Mouse (Mus musculus): ENCODE measurements around the gene Stox2. TPM values are rescaled to one million over a fixed set of nuclear protein-coding genes. Genes with fewer than 3 reads are reported as not detected.

Gene Stox2
- total and polyA plus RNA-seq, 3 experiments: 0.27 TPM; not detected in 2

GRCm38 (mm10) chr8:47242207-47243004 is 203.8 kb downstream of the Stox2 start:
- H3K9me3 ChIP-seq (replicated peaks): no peaks in the 10 kb centered on the region
- TF ChIP-seq POLR2AphosphoS5 (IDR thresholded peaks at IDR 0.05; ENCODE audit: insufficient replicate concordance, low read depth, low read length) (no peak), CTCF (IDR thresholded peaks at IDR 0.05; ENCODE audit: low read depth, low read length) (no peak), TAL1 (conservative IDR thresholded peaks at IDR 0.05; ENCODE audit: low read depth, low read length) (no peak), GATA1 (IDR thresholded peaks at IDR 0.05; ENCODE audit: borderline replicate concordance, low read length) (no peak), GATA2 (IDR thresholded peaks at IDR 0.05; ENCODE audit: borderline replicate concordance, low read depth, low read length) (no peak)
- H3K4me1 ChIP-seq (ENCODE audit: insufficient read depth, low read depth, low read length): no peaks in the 10 kb centered on the region
- H3K36me3 ChIP-seq (replicated peaks): no peaks in the 10 kb centered on the region
- DNase-seq (ENCODE audit: low spot score) (no peak), ATAC-seq (ENCODE audit: extremely low read depth, insufficient number of reproducible peaks, low FRiP score, poor library complexity, severe bottlenecking) (no peak)
- no peak overlapping the region for H3K4me3 ChIP-seq (ENCODE audit: low read depth, low read length)
- H3K27me3 ChIP-seq (ENCODE audit: insufficient read depth, low read length): no peaks in the 10 kb centered on the region

- Histone ChIP-seq H3K36me3 (replicated peaks) (no peaks in the 10 kb centered on the region), H3K4me1 (ENCODE audit: insufficient read depth, low read depth, low read length) (no peaks in the 10 kb centered on the region), H3K27me3 (ENCODE audit: insufficient read depth, low read length) (no peaks in the 10 kb centered on the region), H3K9me3 (replicated peaks) (no peaks in the 10 kb centered on the region), H3K4me3 (ENCODE audit: low read depth, low read length) (no peak overlapping the region)
- DNase-seq (ENCODE audit: low spot score) (no peak), ATAC-seq (ENCODE audit: extremely low read depth, insufficient number of reproducible peaks, low FRiP score, poor library complexity, severe bottlenecking) (no peak)
- TF ChIP-seq GATA2 (IDR thresholded peaks at IDR 0.05; ENCODE audit: borderline replicate concordance, low read depth, low read length) (no peak), POLR2AphosphoS5 (IDR thresholded peaks at IDR 0.05; ENCODE audit: insufficient replicate concordance, low read depth, low read length) (no peak), CTCF (IDR thresholded peaks at IDR 0.05; ENCODE audit: low read depth, low read length) (no peak)
Observed at GRCm38 (mm10) chr8:47241421-47242078, 204.6 kb downstream of the Stox2 start.

- TF ChIP-seq CTCF (IDR thresholded peaks at IDR 0.05; ENCODE audit: low read depth, low read length): no peak
- no peak for TF ChIP-seq POLR2AphosphoS5 (IDR thresholded peaks at IDR 0.05; ENCODE audit: insufficient replicate concordance, low read depth, low read length)
- DNase-seq (ENCODE audit: low spot score): no peak
- H3K4me3 ChIP-seq (ENCODE audit: low read depth, low read length): no peak overlapping the region
- ATAC-seq (ENCODE audit: extremely low read depth, insufficient number of reproducible peaks, low FRiP score, poor library complexity, severe bottlenecking): no peak
- H3K36me3 ChIP-seq (replicated peaks): no peaks in the 10 kb centered on the region
- H3K4me1 ChIP-seq (ENCODE audit: insufficient read depth, low read depth, low read length): no peaks in the 10 kb centered on the region
- no peaks in the 10 kb centered on the region for H3K9me3 ChIP-seq (replicated peaks)
- no peaks in the 10 kb centered on the region for H3K27me3 ChIP-seq (ENCODE audit: insufficient read depth, low read length)
Observed at GRCm38 (mm10) chr8:47240871-47241270, 205.3 kb downstream of the Stox2 start.

GRCm38 (mm10) chr8:47240266-47240665 is 205.9 kb downstream of the Stox2 start:
- Histone ChIP-seq H3K4me3 (ENCODE audit: low read depth, low read length) (no peak overlapping the region), H3K36me3 (replicated peaks) (no peaks in the 10 kb centered on the region), H3K4me1 (ENCODE audit: insufficient read depth, low read depth, low read length) (no peaks in the 10 kb centered on the region), H3K9me3 (replicated peaks) (no peaks in the 10 kb centered on the region), H3K27me3 (ENCODE audit: insufficient read depth, low read length) (no peaks in the 10 kb centered on the region)
- no peak for TF ChIP-seq GATA1 (IDR thresholded peaks at IDR 0.05; ENCODE audit: borderline replicate concordance, low read length)
- TF ChIP-seq POLR2AphosphoS5 (IDR thresholded peaks at IDR 0.05; ENCODE audit: insufficient replicate concordance, low read depth, low read length): no peak
- TF ChIP-seq GATA2 (IDR thresholded peaks at IDR 0.05; ENCODE audit: borderline replicate concordance, low read depth, low read length): no peak
- no peak for TF ChIP-seq TAL1 (conservative IDR thresholded peaks at IDR 0.05; ENCODE audit: low read depth, low read length)
- no peak for TF ChIP-seq CTCF (IDR thresholded peaks at IDR 0.05; ENCODE audit: low read depth, low read length)
- ATAC-seq (ENCODE audit: extremely low read depth, insufficient number of reproducible peaks, low FRiP score, poor library complexity, severe bottlenecking) (no peak), DNase-seq (ENCODE audit: low spot score) (no peak)

GRCm38 (mm10) chr8:47232081-47232480 is 214.1 kb downstream of the Stox2 start:
- no peaks in the 10 kb centered on the region for H3K27me3 ChIP-seq (ENCODE audit: insufficient read depth, low read length)
- no peaks in the 10 kb centered on the region for H3K36me3 ChIP-seq (replicated peaks)
- ATAC-seq (ENCODE audit: extremely low read depth, insufficient number of reproducible peaks, low FRiP score, poor library complexity, severe bottlenecking) (no peak), DNase-seq (ENCODE audit: low spot score) (no peak)
- TF ChIP-seq GATA2 (IDR thresholded peaks at IDR 0.05; ENCODE audit: borderline replicate concordance, low read depth, low read length): no peak
- TF ChIP-seq POLR2AphosphoS5 (IDR thresholded peaks at IDR 0.05; ENCODE audit: insufficient replicate concordance, low read depth, low read length): no peak
- TF ChIP-seq CTCF (IDR thresholded peaks at IDR 0.05; ENCODE audit: low read depth, low read length): no peak
- TF ChIP-seq GATA1 (IDR thresholded peaks at IDR 0.05; ENCODE audit: borderline replicate concordance, low read length): no peak
- no peak for TF ChIP-seq TAL1 (conservative IDR thresholded peaks at IDR 0.05; ENCODE audit: low read depth, low read length)
- H3K4me1 ChIP-seq (ENCODE audit: insufficient read depth, low read depth, low read length): no peaks in the 10 kb centered on the region
- no peaks in the 10 kb centered on the region for H3K9me3 ChIP-seq (replicated peaks)
- no peak overlapping the region for H3K4me3 ChIP-seq (ENCODE audit: low read depth, low read length)

- no peaks in the 10 kb centered on the region for H3K9me3 ChIP-seq (replicated peaks)
- no peak for ATAC-seq (ENCODE audit: extremely low read depth, insufficient number of reproducible peaks, low FRiP score, poor library complexity, severe bottlenecking)
- no peaks in the 10 kb centered on the region for H3K4me1 ChIP-seq (ENCODE audit: insufficient read depth, low read depth, low read length)
- H3K4me3 ChIP-seq (ENCODE audit: low read depth, low read length): no peak overlapping the region
- H3K36me3 ChIP-seq (replicated peaks): no peaks in the 10 kb centered on the region
- H3K27me3 ChIP-seq (ENCODE audit: insufficient read depth, low read length): no peaks in the 10 kb centered on the region
- TF ChIP-seq GATA2 (IDR thresholded peaks at IDR 0.05; ENCODE audit: borderline replicate concordance, low read depth, low read length) (no peak), CTCF (IDR thresholded peaks at IDR 0.05; ENCODE audit: low read depth, low read length) (no peak), POLR2AphosphoS5 (IDR thresholded peaks at IDR 0.05; ENCODE audit: insufficient replicate concordance, low read depth, low read length) (no peak), GATA1 (IDR thresholded peaks at IDR 0.05; ENCODE audit: borderline replicate concordance, low read length) (no peak), TAL1 (conservative IDR thresholded peaks at IDR 0.05; ENCODE audit: low read depth, low read length) (no peak)
- no peak for DNase-seq (ENCODE audit: low spot score)
Observed at GRCm38 (mm10) chr8:47230057-47230456, 216.1 kb downstream of the Stox2 start.

All from G1E (cell line).